Mouse (Mus musculus): ENCODE measurements at regions not wholly inside any gene's neighbourhood (a gene's known extent, or its start where the extent isn't known, plus 50 kb on each side); places are given as distances from the start of the nearest gene placed in this dataset.
A peak's percentile ranks its signal among the peaks of the same experiment; 100 is the strongest.

DNA sequence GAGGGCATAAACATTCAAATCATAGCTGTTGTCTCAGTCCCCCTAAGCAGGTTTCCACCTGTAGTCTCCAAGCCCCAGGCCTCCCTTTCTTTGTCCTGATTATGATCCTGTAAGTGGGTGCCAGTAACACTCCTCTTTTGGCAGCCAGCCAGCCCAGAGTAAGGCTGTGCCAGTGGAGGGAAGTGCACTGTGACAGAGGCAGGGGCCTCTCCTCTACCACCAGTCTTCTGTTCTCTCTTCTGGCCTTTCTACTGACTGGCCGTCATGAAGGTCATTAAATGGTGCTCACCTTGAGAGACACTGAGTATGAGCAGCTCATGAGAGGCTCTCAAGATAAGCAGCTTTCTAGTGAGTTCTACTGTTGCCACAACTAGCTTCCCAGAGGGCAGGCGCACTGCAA lies 63.5 kb upstream of the Met start:
- Histone ChIP-seq H3K27me3 (ENCODE audit: control insufficient read depth, insufficient read depth, low read length) (no peaks in the 10 kb centered on the region), H3K27ac (ENCODE audit: low read depth, low read length) (no peak overlapping the region), H3K9ac (replicated peaks; ENCODE audit: low read depth, low read length) (no peak overlapping the region), H3K36me3 (ENCODE audit: control insufficient read depth, insufficient read depth, low read length) (no peaks in the 10 kb centered on the region), H3K4me1 (ENCODE audit: control insufficient read depth, insufficient read depth, low read length) (no peaks in the 10 kb centered on the region), H3K9me3 (ENCODE audit: control insufficient read depth, low read length) (no peaks in the 10 kb centered on the region), H3K4me3 (ENCODE audit: low read depth, low read length) (no peak overlapping the region), H3K4me2 (ENCODE audit: low read depth, low read length) (no peak overlapping the region)
- 87% methylated on average over 2 of the region's 2 CpGs for WGBS
- ATAC-seq (ENCODE audit: low read depth), result peak; percentile 44; the same call in 1 of the 2 replicates

DNA sequence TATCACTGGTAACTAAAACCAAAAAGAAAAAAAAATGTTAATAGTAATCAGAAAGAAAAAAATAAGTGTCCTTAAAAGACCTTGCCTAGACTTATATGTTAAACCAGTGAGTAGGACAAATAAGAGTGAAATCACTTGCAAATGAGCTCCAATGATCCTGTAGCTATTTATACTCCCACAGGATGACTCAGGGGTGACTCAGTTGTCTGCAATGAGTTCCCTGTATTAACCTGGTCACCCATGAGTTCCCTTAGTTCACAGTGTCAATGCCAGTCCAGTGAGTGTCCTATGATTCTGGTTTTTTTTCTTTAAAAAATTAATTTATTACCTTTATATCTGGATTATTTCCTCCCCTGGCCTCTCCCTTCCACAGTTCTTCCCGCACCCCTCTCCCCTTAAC lies 55.5 kb upstream of the Met start:
- WGBS, result 94% methylated on average over 1 of the region's 1 CpGs
- no peak overlapping the region for H3K9ac ChIP-seq (replicated peaks; ENCODE audit: low read depth, low read length)

DNA sequence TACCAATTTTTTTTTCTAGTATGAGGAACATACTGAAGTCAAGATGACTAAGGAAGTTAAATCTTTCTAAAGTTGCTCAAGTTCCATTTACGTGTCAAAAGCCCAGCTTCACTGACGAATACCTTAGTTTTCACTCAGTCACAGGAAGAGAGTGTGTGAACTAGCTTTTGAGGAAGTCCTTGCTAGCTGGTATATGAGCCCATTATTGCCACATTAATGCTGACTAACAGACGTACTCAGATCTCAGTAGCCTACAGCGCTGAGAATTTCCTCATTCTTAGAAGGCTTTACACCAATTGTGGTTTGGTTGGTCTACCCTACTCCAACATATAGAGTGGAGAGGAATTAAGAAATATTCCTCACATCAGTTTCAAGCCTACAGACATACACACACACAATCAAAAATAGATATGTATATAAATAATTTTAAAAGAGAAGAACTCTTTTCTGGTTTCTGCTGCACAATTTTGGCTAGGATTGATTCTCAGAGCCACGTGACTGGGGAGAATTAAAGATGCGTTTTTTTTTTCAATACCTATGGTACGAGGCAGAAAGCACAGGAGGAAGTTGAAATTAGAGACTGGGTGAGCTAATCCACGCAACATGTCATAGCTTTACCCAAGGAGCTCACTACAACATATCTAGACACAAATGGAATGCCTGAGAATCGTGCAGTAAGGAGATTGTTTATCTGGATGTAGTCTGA lies 53.7 kb upstream of the Met start:
- H3K4me1 ChIP-seq (ENCODE audit: control insufficient read depth, insufficient read depth, low read length), result no peaks in the 10 kb centered on the region
- no peaks in the 10 kb centered on the region for H3K36me3 ChIP-seq (ENCODE audit: control insufficient read depth, insufficient read depth, low read length)
- WGBS, result 85% methylated on average over 9 of the region's 9 CpGs
- H3K27ac ChIP-seq (ENCODE audit: low read depth, low read length), result no peak overlapping the region
- ATAC-seq (ENCODE audit: low read depth), result no peak
- H3K4me3 ChIP-seq (ENCODE audit: low read depth, low read length), result no peak overlapping the region
- H3K27me3 ChIP-seq (ENCODE audit: control insufficient read depth, insufficient read depth, low read length), result no peaks in the 10 kb centered on the region
- no peaks in the 10 kb centered on the region for H3K9me3 ChIP-seq (ENCODE audit: control insufficient read depth, low read length)
- H3K9ac ChIP-seq (replicated peaks; ENCODE audit: low read depth, low read length), result no peak overlapping the region
- H3K4me2 ChIP-seq (ENCODE audit: low read depth, low read length), result no peak overlapping the region

More for the DNA sequence above, 55.5 kb upstream of the Met start:
- H3K4me2 ChIP-seq (ENCODE audit: low read depth, low read length), result no peak overlapping the region
- H3K27ac ChIP-seq (ENCODE audit: low read depth, low read length), result no peak overlapping the region
- no peaks in the 10 kb centered on the region for H3K4me1 ChIP-seq (ENCODE audit: control insufficient read depth, insufficient read depth, low read length)
- H3K4me3 ChIP-seq (ENCODE audit: low read depth, low read length), result no peak overlapping the region
- ATAC-seq (ENCODE audit: low read depth), result no peak
- no peaks in the 10 kb centered on the region for H3K36me3 ChIP-seq (ENCODE audit: control insufficient read depth, insufficient read depth, low read length)
- H3K9me3 ChIP-seq (ENCODE audit: control insufficient read depth, low read length), result no peaks in the 10 kb centered on the region
- H3K27me3 ChIP-seq (ENCODE audit: control insufficient read depth, insufficient read depth, low read length), result no peaks in the 10 kb centered on the region

DNA sequence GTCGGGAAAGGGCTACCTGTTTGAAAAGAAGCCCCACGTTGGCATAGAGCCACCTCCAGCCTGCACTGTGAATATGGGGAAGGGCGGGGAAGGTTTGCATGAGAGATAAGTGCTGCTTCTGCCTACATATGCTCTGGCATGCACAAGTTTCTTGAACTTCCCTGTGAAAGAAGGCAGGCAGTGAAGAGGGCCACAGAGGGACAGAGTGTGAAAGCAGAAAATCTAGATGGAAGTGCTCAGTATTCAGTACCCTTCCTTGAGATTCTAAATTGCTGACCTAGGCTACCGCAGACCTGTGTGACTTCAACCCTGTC lies 53.2 kb upstream of the Met start:
- 82% methylated on average over 4 of the region's 4 CpGs for WGBS
- Histone ChIP-seq H3K4me2 (ENCODE audit: low read depth, low read length) (no peak overlapping the region), H3K4me1 (ENCODE audit: control insufficient read depth, insufficient read depth, low read length) (no peaks in the 10 kb centered on the region), H3K9me3 (ENCODE audit: control insufficient read depth, low read length) (no peaks in the 10 kb centered on the region), H3K36me3 (ENCODE audit: control insufficient read depth, insufficient read depth, low read length) (no peaks in the 10 kb centered on the region), H3K27me3 (ENCODE audit: control insufficient read depth, insufficient read depth, low read length) (no peaks in the 10 kb centered on the region), H3K9ac (replicated peaks; ENCODE audit: low read depth, low read length) (no peak overlapping the region), H3K27ac (ENCODE audit: low read depth, low read length) (no peak overlapping the region), H3K4me3 (ENCODE audit: low read depth, low read length) (no peak overlapping the region)
- ATAC-seq (ENCODE audit: low read depth), result no peak
